Mouse (Mus musculus): ENCODE data around the gene Plcg2.

- TF ChIP-seq POLR2AphosphoS5 (IDR thresholded peaks at IDR 0.05; ENCODE audit: insufficient replicate concordance, low read depth, low read length) (no peak), GATA1 (IDR thresholded peaks at IDR 0.05; ENCODE audit: borderline replicate concordance, low read length) (no peak), TAL1 (conservative IDR thresholded peaks at IDR 0.05; ENCODE audit: low read depth, low read length) (no peak), CTCF (IDR thresholded peaks at IDR 0.05; ENCODE audit: low read depth, low read length) (no peak)
These were observed at the start of gene Plcg2 for GRCm38 (mm10) chr8:117498179-117498914.

Measured in G1E (cell line).